Mouse (Mus musculus) cortical plate, adult 2 months (tissue): ENCODE measurements around the gene Rubcn. TPM values are rescaled to one million over a fixed set of nuclear protein-coding genes. Genes with fewer than 3 reads are reported as not detected.

ENCODE experiments used
- H3K27ac ChIP-seq: fragments of 200-500 bp; 2 replicates; pipeline ENCODE4 v1.5.1; 2012; ENCODE audit warnings: low read length, control low read depth, inconsistent platforms; ENCODE audit not compliant: insufficient read depth
- H3K4me1 ChIP-seq: fragments of 200-500 bp; 2 replicates; pipeline ENCODE4 v1.6.1; 2011; ENCODE audit warnings: low read length; ENCODE audit not compliant: control insufficient read depth, insufficient read depth
- H3K4me3 ChIP-seq: fragments of 200-500 bp; 2 replicates; pipeline ENCODE4 v1.5.1; 2011; ENCODE audit warnings: mild to moderate bottlenecking, low read length, control low read depth; ENCODE audit not compliant: insufficient read depth
- CTCF ChIP-seq: fragments of 200-500 bp; IDR thresholded peaks from 2 replicates; pipeline ENCODE4 v1.5.1; 2011; ENCODE audit warnings: mild to moderate bottlenecking, control low read depth, low read length; ENCODE audit not compliant: insufficient read depth; ENCODE audit errors: extremely low read depth
- POLR2A ChIP-seq: fragments of 200-500 bp; IDR thresholded peaks from 2 replicates; pipeline ENCODE4 v1.6.1; 2011; ENCODE audit warnings: mild to moderate bottlenecking, low read length, control low read depth; ENCODE audit not compliant: insufficient read depth; ENCODE audit errors: extremely low read depth
- polyA plus RNA-seq: library from polyadenylated mRNA; depleted of rRNA; stranded (reverse); fragments of >200 nt; gene quantifications from 2 replicates; pipeline ENCODE4 v1.2.3, GENCODE M21; 2012; rRNA removed

Rubcn gene
- polyA plus RNA-seq, 1 experiment: 77.0 TPM

GRCm38 (mm10) chr16:32783324-32784062 lies 94.1 kb downstream of the Rubcn start:
- TF ChIP-seq POLR2A: no peak
- H3K27ac ChIP-seq: no peak overlapping the region
- H3K4me1 ChIP-seq: no peaks in the 10 kb centered on the region
- H3K4me3 ChIP-seq: no peak overlapping the region

- H3K4me1 ChIP-seq: no peaks in the 10 kb centered on the region
- H3K27ac ChIP-seq: no peak overlapping the region
- TF ChIP-seq CTCF: no peak
- no peak for TF ChIP-seq POLR2A
- H3K4me3 ChIP-seq: no peak overlapping the region
These were observed 98.6 kb downstream of the Rubcn start for GRCm38 (mm10) chr16:32778956-32779355.

- no peaks in the 10 kb centered on the region for H3K4me1 ChIP-seq
- no peak for TF ChIP-seq POLR2A
- TF ChIP-seq CTCF: no peak
- no peak overlapping the region for H3K27ac ChIP-seq
- no peak overlapping the region for H3K4me3 ChIP-seq
These were observed 100.9 kb downstream of the Rubcn start for GRCm38 (mm10) chr16:32776676-32777075.

Other genes starting within 250 kb of the Rubcn start
- 202 and 204 TPM in 2 replicates for gene Tnk2, start 233.9 kb downstream of the Rubcn start, polyA plus RNA-seq
- gene Muc4, start 141.9 kb downstream of the Rubcn start, polyA plus RNA-seq: 0.02 TPM in 2 replicates
- gene Muc20, start 80.3 kb downstream of the Rubcn start, polyA plus RNA-seq: not detected in 2 replicates
- gene Smbd1, start 67.3 kb downstream of the Rubcn start, polyA plus RNA-seq: not detected in 2 replicates
- 49.9 and 54.0 TPM in 2 replicates for gene Fyttd1, start 266 bp downstream of the Rubcn start, polyA plus RNA-seq
- gene Lrch3, start 36.3 kb upstream of the Rubcn start, polyA plus RNA-seq: 30.0 and 31.7 TPM in 2 replicates
- gene Iqcg, start 178.5 kb upstream of the Rubcn start, polyA plus RNA-seq: 1.6 and 3.2 TPM in 2 replicates
- gene Rpl35a, start 178.7 kb upstream of the Rubcn start, polyA plus RNA-seq: 772 and 780 TPM in 2 replicates
- 7.9 and 11.4 TPM in 2 replicates for gene Lmln, start 184.8 kb upstream of the Rubcn start, polyA plus RNA-seq